Mouse (Mus musculus) retina, postnatal 7 days (tissue): ENCODE results near the gene Tenm4.
"Not testable (repeated sequence)": the region's sequence is repeated elsewhere in the genome, so short reads cannot be mapped to it uniquely, and the experiment has no call there.

Experiments
- DNase-seq: peaks from one replicate; pipeline ENCODE4 v3.0.0-alpha.2; 2012; ENCODE audit warnings: low read depth, low spot score

Tenm4 gene

GRCm38 (mm10) chr7:96890035-96890621 is 719.1 kb downstream of the Tenm4 start:
- DNase-seq, result no peak

DNA sequence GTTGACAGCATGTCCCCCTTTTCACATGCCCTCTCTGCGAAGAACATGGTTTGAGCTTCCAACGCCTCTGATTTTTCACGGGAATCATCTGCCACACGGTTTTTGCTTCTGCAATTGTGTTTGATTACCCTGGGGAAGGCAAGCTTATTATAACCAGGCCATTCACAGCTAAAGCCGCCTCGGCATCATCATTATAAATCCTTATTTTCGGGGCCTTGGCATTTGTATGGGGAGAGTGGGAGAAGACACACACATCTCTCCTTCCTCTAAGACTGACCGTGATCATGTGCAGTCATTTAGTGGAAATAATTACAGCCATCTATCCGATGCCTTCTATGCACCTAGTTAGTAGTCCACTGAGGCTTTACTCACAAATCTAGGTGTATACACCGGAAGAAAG is 719.9 kb downstream of the Tenm4 start:
- no peak for DNase-seq

- DNase-seq, result no peak
Observed at GRCm38 (mm10) chr7:96899036-96899569, 728.1 kb downstream of the Tenm4 start.

- no peak for DNase-seq
Observed at GRCm38 (mm10) chr7:96902183-96902582, 731.1 kb downstream of the Tenm4 start.

DNA sequence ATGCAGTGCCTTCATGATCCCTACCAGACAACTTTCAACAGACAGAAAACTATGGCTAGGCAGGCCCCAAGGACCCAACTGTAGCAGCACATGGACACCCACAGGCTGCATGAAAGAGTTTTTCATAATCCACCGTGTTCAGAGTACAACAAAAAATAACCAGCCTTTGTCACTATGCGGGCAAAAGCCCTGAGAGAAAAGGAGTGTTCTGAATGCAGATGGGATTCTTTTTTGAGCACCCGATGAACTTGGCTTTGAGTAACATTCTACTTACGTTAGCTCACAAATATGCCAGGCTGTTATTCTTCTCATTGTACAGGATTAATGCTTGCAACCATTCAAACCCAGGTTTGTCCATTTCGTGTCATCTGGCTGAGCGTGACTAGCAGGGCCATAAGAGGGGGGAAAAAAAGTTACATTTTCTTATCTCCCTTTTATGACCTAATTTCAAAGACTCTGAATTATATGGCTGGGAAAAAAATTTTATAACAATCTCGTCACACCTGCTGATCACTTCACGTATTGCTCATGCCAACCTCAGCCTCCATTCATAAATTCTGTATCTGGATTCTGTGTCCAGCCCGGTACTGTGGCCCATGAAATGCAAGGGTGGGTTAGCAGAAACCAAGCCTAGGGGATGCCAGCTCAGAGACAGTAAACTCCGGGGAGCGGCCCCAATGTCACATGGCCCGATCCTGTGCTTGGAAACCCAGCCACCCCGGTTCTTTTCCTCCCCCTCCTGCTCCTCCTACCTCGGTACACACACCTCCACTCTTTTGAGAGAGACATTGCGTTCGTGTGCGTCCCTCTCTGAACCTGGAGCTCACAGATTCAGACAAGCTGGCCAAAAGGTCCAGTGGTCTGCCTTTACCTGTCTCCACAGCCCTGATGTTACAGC is 732.3 kb downstream of the Tenm4 start:
- no peak for DNase-seq

DNA sequence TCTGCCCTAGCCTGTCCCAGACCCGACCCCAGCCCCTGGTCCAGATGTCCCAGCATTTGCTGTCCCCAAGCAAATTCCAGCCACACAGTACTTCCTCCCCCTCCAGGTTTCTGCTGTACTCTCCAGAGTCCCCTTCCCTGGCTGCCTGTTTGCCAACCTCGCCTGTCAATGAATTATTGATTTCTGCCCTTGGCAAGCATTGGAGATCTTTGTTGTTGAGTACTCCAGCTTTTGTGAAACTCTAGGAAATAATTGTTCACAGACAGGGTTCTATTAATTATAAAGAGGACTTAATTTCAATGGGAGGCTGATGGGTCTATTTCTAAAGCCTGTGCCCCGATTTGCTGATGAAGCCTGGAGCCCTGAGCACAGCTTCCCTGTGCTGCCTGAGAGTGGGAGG is 733.4 kb downstream of the Tenm4 start:
- DNase-seq, result no peak

DNA sequence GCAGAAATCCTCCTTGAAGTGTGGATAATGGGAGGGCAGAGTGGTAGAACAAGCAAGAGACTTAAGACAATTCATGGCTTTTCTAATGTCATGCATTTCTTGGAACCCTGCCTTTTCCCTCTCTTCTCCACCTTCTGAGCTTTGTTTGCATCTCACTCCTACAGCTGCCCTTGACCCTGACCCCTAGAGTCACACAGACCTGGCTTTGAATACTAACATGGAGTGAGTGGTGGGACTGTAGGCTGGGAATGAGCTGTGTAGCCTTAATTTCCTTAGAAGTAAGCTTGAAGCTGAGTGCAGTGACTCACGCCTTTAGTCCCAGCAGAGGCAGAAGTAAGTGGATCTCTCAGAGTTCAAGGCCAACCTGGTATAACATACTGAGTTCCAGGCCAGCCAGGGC is 733.9 kb downstream of the Tenm4 start:
- DNase-seq, result no peak

DNA sequence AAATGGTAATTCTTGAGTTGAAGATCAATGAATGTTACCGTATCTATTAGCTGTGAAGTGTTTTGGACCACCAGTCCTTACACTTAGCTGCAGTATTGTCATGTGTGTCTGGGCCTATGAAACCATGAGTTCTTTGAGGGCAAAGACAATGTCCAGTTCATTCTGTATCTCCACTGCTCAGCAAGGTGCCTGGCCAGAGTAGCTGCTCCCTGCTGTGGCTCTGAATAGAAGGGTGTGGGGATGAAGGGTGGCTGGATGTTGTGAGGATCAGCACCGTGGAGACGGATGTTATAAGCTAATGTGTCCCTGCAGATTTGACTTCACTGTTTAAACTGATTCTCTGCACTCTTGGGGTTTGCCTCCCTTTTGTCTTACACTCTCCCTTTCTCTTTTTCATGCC is 734.4 kb downstream of the Tenm4 start:
- DNase-seq, result no peak

DNA sequence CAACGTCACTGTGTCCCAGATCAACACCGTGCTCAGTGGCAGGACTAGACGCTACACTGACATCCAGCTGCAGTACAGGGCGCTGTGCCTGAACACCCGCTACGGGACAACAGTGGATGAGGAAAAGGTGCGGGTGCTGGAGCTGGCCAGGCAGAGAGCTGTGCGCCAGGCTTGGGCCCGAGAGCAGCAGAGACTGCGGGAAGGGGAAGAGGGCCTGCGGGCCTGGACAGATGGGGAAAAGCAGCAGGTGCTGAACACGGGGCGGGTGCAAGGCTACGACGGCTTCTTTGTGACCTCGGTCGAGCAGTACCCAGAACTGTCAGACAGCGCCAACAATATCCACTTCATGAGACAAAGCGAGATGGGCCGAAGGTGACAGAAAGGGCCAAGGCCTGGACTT is 735.2 kb downstream of the Tenm4 start:
- no peak for DNase-seq

GRCm38 (mm10) chr7:96907971-96908680 is 737.1 kb downstream of the Tenm4 start:
- DNase-seq, result no peak

DNA sequence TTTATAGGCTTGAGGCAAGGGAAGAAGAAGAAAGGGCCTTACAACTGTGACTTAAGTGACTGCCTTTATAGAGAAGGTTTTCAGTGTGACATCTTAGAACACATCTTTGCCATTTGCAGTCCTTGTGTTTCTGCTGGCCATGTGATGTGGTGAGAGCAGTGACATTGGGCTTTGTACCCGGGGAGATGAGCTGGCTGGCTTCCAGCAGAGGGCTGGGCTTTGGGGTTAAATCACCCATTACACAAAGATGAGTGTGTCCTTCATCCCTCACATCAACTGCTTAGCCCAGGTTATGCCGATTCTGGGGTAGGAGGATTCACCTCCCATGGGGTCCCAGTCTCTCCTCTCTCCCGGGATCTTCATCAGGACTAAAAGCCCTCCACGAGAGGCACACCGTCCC is 738.8 kb downstream of the Tenm4 start:
- no peak for DNase-seq

GRCm38 (mm10) chr7:96910310-96910960 is 739.4 kb downstream of the Tenm4 start:
- no peak for DNase-seq

- peak; percentile 75 for DNase-seq
Observed at GRCm38 (mm10) chr7:96914031-96914430, 743.0 kb downstream of the Tenm4 start.

GRCm38 (mm10) chr7:96915452-96916105 is 744.5 kb downstream of the Tenm4 start:
- peak; percentile 73 for DNase-seq

DNA sequence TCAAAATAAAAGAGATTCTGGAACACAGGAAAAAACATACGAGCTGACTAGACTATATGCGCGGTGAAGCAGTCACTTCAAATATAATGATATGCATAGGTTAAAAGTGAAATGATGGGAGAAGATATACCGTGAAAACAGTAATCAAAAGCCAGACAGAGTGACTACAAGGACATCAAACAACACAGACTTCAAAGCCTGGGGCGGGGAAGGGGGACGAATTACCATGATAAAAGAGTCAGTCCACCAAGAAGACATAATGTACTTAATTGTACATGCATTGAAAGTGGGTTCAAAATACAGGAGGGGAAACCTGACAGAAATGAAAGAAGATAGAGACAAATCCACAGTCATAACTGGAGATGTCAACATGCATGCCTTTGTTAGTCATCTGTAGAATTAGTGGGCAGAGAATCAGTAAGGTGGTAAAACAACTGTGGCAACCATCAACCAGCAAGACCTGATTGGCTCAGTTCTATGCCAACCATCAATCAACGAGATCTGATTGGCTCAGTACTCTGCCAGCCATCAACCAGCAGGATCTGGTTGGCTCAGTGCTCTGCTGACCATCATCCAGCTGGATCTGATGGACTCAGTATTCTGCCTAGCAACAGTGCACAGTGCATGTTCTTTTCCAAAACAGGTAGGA is 749.5 kb downstream of the Tenm4 start:
- DNase-seq, result no peak

DNA sequence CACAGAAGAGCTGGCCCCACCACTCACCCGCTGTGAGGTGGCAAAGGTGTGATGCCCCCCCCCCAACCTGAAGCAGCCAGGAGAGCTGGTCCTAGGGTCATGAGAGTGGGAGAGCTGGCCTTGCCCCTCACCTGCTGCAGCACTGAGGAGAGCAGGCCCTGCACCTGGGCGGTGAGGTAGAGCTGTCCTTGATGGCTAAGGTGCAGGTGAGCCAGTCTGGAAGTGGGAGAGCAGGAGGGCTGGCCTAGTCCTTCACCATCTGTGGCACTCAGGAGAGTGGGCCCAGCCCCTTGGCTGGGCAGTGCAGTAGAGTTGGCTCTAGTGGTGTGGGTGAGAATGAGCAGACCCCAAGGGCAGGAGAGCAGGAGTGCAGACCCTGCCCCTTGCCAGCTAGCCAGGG is 751.9 kb downstream of the Tenm4 start:
- no peak for DNase-seq

GRCm38 (mm10) chr7:96943715-96944377 is 772.8 kb downstream of the Tenm4 start:
- no peak for DNase-seq

DNA sequence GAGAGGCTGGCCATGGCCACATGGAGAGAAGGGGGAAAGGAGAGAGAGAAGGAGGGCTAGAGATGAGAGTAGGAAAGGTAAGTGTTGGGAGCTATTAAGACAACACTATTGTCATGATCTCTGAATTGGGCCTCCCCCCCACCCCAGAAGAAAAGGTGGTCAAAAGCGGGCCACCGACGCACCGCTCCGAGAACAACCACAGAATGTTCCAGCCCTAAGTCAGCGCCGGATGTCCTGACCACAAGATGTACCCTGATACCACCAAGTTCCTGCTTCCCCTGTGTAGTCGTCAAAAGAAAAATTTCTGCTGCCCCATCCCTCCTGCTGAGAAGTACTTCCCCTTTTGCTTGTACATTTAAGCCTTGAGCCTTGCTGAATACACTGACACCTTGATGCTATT is 775.5 kb downstream of the Tenm4 start:
- DNase-seq, result not testable (repeated sequence)

DNA sequence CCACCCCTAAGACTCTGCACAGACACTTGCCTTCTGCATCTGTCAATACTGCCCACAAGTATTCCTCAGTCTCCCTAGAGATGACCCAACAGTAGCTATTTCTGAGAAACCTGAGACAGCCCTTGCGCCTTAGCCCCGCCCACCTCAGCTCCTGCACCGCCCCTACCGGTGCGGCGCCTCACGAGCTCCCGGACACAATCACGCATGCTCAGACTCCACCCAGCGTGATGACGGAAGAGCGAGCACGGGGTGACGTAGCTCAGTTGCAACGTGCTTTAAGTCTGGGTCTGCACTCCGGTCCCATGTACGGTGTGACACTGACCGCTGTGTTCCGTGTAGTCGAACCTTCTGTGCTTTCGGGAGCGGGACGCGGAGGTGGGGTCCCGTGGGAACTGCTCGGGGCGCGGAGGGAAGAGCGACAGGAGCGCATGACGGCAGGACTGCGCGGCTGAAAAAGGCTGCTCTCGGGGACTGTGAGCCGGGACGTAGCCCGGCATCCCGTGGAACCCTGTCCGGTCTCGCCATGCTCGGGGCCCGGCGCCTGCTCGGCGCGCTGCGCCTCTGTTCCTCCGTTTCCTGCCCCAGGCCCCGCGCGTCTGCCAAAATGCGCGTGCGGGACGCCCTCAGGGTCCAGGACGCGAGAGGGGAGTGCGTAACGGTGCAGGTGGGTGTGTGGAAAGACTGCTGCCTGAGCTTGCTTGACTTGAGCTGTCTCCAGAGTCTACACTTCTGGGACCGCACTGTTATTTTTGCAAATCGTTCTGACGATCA is 780.4 kb downstream of the Tenm4 start, which contains the start of gene Nars2:
Gene Nars2 (plus strand): TSS at position 225 of the 771 bp plus-strand sequence.
- peak; percentile 97 for DNase-seq
